Mouse (Mus musculus) megakaryocyte, embryonic 14.5 days (primary cell): ENCODE data around the gene Cbx6.

Experiments
- FLI1 ChIP-seq: IDR thresholded peaks from 2 replicates; pipeline ENCODE4 v1.6.1; 2012; ENCODE audit warnings: low read length, inconsistent platforms, mixed read lengths
- GATA1 ChIP-seq: IDR thresholded peaks from 3 replicates; pipeline ENCODE4 v1.6.1; 2012; ENCODE audit warnings: mixed read lengths, low read length, inconsistent platforms, borderline replicate concordance

- no peak for TF ChIP-seq GATA1
- TF ChIP-seq FLI1: no peak
Observed at GRCm38 (mm10) chr15:79828366-79829035, 6.0 kb downstream of the Cbx6 start.
